Mouse (Mus musculus) lung, adult 2 months (tissue): ENCODE data around the gene Gatad2a. TPM values are rescaled to one million over a fixed set of nuclear protein-coding genes. Genes with fewer than 3 reads are reported as not detected.

Experiments
- DNase-seq: peaks from one replicate; pipeline ENCODE4 v3.0.0; 2022
- H3K4me1 ChIP-seq: fragments of 200-500 bp; 2 replicates; pipeline ENCODE4 v1.6.1; 2011; ENCODE audit warnings: low read length; ENCODE audit not compliant: control insufficient read depth, insufficient read depth
- H3K4me3 ChIP-seq: fragments of 200-500 bp; replicated peaks from 2 replicates; pipeline ENCODE3; 2011; ENCODE audit warnings: low read depth, mild to moderate bottlenecking, control low read depth, low read length; ENCODE audit errors: extremely low read depth
- CTCF ChIP-seq: fragments of 200-500 bp; IDR thresholded peaks from 2 replicates; pipeline ENCODE4 v1.5.1; 2011; ENCODE audit warnings: mild to moderate bottlenecking, low read length, control low read depth; ENCODE audit not compliant: insufficient read depth
- POLR2A ChIP-seq: fragments of 200-500 bp; IDR thresholded peaks from 2 replicates; pipeline ENCODE4 v1.6.1; 2011; ENCODE audit warnings: low read depth, mild to moderate bottlenecking, control low read depth, low read length, borderline replicate concordance; ENCODE audit errors: extremely low read depth
- WGBS: fragments of 180-500 bp; shearing (Covaris S2); methylation state at CpG from one replicate; pipeline ENCODE4 v1.1.7; 2018; 5-methylcytosine and 5-hydroxymethylcytosine counted together
- polyA plus RNA-seq: library from polyadenylated mRNA; depleted of rRNA; stranded (reverse); fragments of >200 nt; gene quantifications from 2 replicates; pipeline ENCODE4 v1.2.3, GENCODE M21; 2012

The Gatad2a gene
- polyA plus RNA-seq, 1 experiment = 81.8 TPM

GRCm38 (mm10) chr8:69926901-69927300, 69.3 kb downstream of the Gatad2a start:
- no peaks in the 10 kb centered on the region; the same call in 1 of the 2 replicates for H3K4me1 ChIP-seq

GRCm38 (mm10) chr8:69923986-69924385, 72.2 kb downstream of the Gatad2a start:
- DNase-seq = no peak
- peaks cover 16% of the 10 kb centered on the region for H3K4me1 ChIP-seq
- 75% methylated on average over 1 of the region's 1 CpGs for WGBS
- H3K4me3 ChIP-seq = no peak overlapping the region
- no peak for TF ChIP-seq CTCF
- no peak for TF ChIP-seq POLR2A

More at GRCm38 (mm10) chr8:69926901-69927300, 69.3 kb downstream of the Gatad2a start:
- TF ChIP-seq CTCF (no peak), POLR2A (no peak)
- no peak overlapping the region for H3K4me3 ChIP-seq
- no peak for DNase-seq

GRCm38 (mm10) chr8:69921141-69921540, 75.0 kb downstream of the Gatad2a start:
- Histone ChIP-seq H3K4me1 (peaks cover 16% of the 10 kb centered on the region), H3K4me3 (no peak overlapping the region)
- TF ChIP-seq POLR2A = no peak
- TF ChIP-seq CTCF = no peak
- DNase-seq = no peak
- WGBS = 59% methylated on average over 2 of the region's 2 CpGs

GRCm38 (mm10) chr8:69919876-69920662, 76.1 kb downstream of the Gatad2a start:
- 28% methylated on average over 11 of the region's 11 CpGs for WGBS
- H3K4me1 ChIP-seq = peaks cover 16% of the 10 kb centered on the region
- no peak overlapping the region for H3K4me3 ChIP-seq
- TF ChIP-seq CTCF (no peak), POLR2A (no peak)
- DNase-seq = peak; percentile 41

- peak; percentile 68 for DNase-seq
- TF ChIP-seq POLR2A = no peak
- TF ChIP-seq CTCF = peak; percentile 40; the same call in 1 of the 2 replicates
- Histone ChIP-seq H3K4me3 (no peak overlapping the region), H3K4me1 (peaks cover 16% of the 10 kb centered on the region)
- WGBS = 25% methylated on average over 1 of the region's 1 CpGs
Observed at GRCm38 (mm10) chr8:69919010-69919409, 77.2 kb downstream of the Gatad2a start.

- H3K4me3 ChIP-seq = no peak overlapping the region
- DNase-seq = no peak
- TF ChIP-seq POLR2A (no peak), CTCF (no peak)
- peaks cover 16% of the 10 kb centered on the region for H3K4me1 ChIP-seq
Observed at GRCm38 (mm10) chr8:69918506-69918905, 77.7 kb downstream of the Gatad2a start.

GRCm38 (mm10) chr8:69915748-69916147, 80.4 kb downstream of the Gatad2a start:
- no peak for DNase-seq
- WGBS = 67% methylated on average over 5 of the region's 5 CpGs

GRCm38 (mm10) chr8:69914526-69914925, 81.7 kb downstream of the Gatad2a start:
- Histone ChIP-seq H3K4me3 (no peak overlapping the region), H3K4me1 (peaks cover 3% of the 10 kb centered on the region; the same call in 1 of the 2 replicates)
- DNase-seq = no peak
- WGBS = 88% methylated on average over 4 of the region's 4 CpGs
- TF ChIP-seq POLR2A = no peak
- TF ChIP-seq CTCF = no peak

More at GRCm38 (mm10) chr8:69915748-69916147, 80.4 kb downstream of the Gatad2a start:
- TF ChIP-seq CTCF = no peak
- no peak for TF ChIP-seq POLR2A
- Histone ChIP-seq H3K4me1 (peaks cover 11% of the 10 kb centered on the region), H3K4me3 (no peak overlapping the region)

GRCm38 (mm10) chr8:69912478-69913074, 83.6 kb downstream of the Gatad2a start:
- DNase-seq = no peak

More at GRCm38 (mm10) chr8:69912478-69913074, 83.6 kb downstream of the Gatad2a start:
- TF ChIP-seq CTCF (no peak), POLR2A (no peak)
- Histone ChIP-seq H3K4me3 (no peak overlapping the region), H3K4me1 (no peaks in the 10 kb centered on the region)
- WGBS = 88% methylated on average over 12 of the region's 12 CpGs
